Mouse (Mus musculus) large intestine, adult 2 months (tissue): ENCODE measurements around the gene Aldh1b1. TPM values are rescaled to one million over a fixed set of nuclear protein-coding genes. Genes with fewer than 3 reads are reported as not detected.

Experiments
- polyA plus RNA-seq: library from polyadenylated mRNA; depleted of rRNA; stranded (reverse); fragments of >200 nt; gene quantifications from 2 replicates; pipeline ENCODE4 v1.2.3, GENCODE M21; 2012; rRNA removed

Aldh1b1 gene
- polyA plus RNA-seq, 1 experiment: 396 TPM

Other genes with a start within 250 kb of the Aldh1b1 start
- gene Igfbpl1, start 27.9 kb downstream of the Aldh1b1 start, polyA plus RNA-seq: 0.12 and 0.17 TPM in 2 replicates
- gene Stra6l, start 49.6 kb downstream of the Aldh1b1 start, polyA plus RNA-seq: 8.4 and 11.8 TPM in 2 replicates
- gene Ccdc180, start 91.3 kb downstream of the Aldh1b1 start, polyA plus RNA-seq: not detected in 2 replicates
- 21.2 and 31.6 TPM in 2 replicates for gene Tdrd7, start 166.3 kb downstream of the Aldh1b1 start, polyA plus RNA-seq
- gene Tmod1, start 239.9 kb downstream of the Aldh1b1 start, polyA plus RNA-seq: 2.2 and 2.3 TPM in 2 replicates